Mouse (Mus musculus): ENCODE measurements around the gene Slc25a17.

GRCm38 (mm10) chr15:81392997-81393396 lies 32.4 kb upstream of the Slc25a17 start:
- no peak for TF ChIP-seq CTCF (IDR thresholded peaks at IDR 0.05; ENCODE audit: borderline replicate concordance, extremely low read depth, insufficient read depth, insufficient read length)
- no peak for TF ChIP-seq POLR2A (IDR thresholded peaks at IDR 0.05; ENCODE audit: borderline replicate concordance, extremely low read depth, insufficient read depth, insufficient read length, poor library complexity, severe bottlenecking)
